Mouse (Mus musculus) A20 (cell line): ENCODE results near the gene Morc3.
A peak's percentile ranks its signal among the peaks of the same experiment; 100 is the strongest.

Experiments used
- DNase-seq: peaks from one replicate; pipeline ENCODE4 v3.0.0-alpha.2; 2011; ENCODE audit warnings: low read depth, low spot score

Morc3 gene

DNA sequence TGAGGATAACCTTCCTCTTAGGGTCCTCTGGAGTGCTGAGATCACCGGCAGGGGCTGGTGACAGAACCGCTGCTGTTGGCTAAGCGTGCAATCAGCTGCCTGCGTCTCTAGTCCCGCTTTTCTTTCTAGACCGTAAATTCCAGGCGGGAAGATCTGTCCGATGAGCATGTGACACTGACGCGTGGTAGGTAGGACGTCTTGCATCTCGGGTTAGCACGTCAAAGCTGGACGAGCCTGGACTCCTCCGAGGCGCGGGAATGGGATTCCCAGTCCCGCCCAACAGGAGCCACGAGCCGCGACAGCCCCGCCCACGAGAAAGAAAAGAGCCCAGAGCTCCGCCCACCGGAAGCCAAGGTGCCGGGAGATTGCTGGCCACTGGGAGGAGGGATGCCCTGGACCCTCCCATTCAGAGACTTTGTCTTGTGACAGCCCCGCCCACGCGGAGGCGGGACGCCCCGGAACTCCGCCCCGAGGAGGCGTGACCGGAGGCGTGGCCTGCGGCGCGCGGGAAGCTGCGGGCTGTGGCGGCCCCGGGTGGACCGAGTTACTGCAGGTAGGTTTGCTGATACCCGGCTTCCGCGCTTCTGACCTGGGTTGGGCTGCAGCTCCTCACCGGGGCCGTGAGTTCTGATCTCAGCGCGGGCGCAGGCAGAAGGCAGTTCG lies 51.6 kb downstream of the Morc3 start, which contains the start of gene Chaf1b:
Gene Chaf1b (plus strand): TSS at position 479 of the 663 bp plus-strand sequence.
- peak; percentile 98 for DNase-seq

DNA sequence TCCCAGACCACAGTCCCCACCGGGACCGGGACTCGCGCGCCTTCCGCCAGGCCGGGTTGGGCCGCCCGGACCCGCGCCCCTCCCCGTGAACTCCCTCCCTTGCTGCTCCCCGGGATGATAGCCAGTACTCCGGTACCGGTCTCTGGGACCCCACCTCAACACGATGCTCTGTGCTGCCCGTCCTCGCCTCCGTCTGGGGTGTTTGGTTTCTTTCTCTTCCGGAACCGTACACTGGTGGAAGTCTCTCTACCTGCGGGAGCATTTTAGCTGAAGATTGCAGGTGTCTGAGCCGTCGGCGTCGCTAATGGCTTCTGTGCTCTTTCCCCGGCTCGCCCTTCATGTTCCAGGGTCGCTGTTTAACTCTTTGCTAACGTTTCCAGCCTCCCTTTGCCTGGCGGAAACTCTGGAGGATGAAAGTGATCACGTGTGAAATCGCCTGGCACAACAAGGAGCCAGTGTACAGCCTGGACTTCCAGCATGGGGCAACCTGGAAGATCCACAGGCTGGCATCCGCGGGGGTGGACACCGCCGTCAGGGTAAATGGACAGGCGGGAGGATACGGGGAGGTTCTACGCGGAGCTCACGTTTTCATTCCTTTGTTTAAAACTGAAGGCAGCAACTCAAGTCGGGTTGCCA lies 52.3 kb downstream of the Morc3 start:
- DNase-seq, result no peak

DNA sequence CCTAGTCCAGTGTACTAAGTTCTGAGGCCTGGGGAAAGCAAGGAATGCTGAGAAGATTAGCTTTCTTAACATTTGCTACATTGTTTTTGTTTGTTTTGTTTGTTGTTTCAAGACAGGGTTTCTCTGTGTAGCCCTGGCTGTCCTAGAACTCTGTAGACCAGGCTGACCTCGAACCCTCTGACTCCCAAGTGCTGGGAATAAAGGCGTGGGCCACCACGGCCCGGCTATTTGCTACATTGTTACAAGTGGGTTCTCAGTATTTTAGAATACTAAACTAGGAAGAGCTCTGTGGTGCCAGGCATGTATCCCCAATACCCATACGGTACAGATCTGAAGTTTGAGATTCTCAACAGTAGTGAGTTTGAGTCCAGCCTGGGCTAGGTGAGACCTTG lies 52.8 kb downstream of the Morc3 start:
- no peak for DNase-seq

DNA sequence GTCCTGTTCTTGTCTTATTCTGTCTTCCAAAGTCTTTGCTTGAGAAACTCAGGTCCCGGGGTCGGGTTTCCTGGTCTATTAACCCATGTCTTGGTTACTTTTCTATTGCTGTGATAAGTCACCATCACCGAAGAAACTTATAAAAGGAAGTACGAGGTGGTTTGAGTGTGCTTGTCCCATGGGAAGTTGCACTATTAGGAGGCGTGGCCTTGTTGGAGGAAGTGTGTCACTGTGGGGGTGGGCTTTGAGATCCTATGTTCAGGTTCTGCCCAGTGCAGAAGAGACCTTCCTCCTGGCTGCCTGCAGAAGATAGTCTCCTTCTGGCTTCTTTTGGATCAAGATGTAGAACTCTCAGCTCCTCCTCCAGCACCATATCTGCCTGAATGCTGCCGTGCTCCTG lies 56.6 kb downstream of the Morc3 start:
- no peak for DNase-seq

DNA sequence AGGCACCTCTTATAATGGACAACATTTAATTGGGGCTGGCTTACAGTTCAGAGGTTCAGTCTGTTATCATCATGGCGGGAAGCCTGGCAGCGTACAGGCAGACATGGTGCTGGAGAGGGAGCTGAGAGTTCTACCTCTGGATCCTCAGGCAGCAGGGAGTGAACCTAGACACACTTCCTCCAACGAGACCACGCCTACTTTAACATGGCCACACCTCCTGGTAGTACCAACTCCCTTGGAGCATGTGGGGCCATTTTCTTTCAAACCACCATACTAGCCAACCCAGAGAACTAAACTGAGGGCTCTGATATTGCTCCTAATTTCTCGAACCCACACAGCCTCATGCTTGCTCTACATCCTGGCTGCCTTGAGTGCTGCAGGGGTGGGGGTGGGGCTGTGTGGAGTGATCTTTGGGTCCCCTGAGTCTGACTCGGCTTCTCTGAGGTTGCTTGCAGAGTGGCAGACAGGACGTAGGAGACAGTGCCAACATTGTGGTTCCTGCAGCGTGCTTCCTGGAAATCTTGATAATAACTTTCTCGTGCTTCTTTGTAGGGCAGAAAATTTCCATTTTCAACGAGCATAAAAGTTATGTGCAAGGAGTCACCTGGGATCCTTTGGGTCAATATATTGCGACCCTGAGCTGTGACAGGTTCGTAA lies 59.2 kb downstream of the Morc3 start:
- DNase-seq, result no peak

DNA sequence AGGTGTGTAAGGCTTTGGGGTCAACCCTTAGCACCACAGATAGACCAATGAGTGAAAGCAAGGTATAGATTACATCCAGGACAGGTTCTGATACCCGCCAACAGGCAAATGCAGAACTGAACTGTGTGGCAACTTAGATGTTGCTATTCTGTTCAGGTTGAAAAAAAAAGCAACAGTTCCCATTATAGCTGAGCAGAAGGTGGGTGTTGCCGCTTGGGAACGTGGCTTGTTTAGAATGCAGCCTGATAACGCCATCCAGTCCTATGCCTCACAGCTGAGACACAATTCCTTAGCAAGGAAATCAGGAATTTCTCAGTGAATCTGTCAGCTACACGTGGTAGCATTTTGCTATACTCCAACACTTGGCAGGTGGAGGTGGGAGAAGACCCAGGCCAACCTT lies 61.4 kb downstream of the Morc3 start:
- DNase-seq, result no peak

DNA sequence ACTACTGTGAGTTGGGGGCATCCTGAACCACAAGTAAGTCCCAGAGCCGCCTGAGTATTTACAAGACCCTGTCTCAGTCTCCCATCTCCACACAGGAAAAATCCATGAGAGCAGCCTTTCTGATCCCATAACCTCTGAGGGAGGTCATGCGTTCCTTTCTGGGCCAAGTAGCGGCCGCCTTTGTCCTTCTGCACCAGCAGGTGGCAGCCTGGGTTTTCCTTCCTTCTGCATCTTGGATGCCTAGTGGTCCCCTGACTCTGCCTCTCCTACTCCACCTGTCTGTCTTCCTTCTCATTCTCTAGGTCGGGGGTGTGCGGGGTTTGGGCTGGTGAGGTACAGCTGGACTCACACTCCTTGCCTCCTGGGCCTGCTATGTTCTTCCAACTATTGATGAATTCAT lies 71.1 kb downstream of the Morc3 start:
- peak; percentile 45 for DNase-seq

DNA sequence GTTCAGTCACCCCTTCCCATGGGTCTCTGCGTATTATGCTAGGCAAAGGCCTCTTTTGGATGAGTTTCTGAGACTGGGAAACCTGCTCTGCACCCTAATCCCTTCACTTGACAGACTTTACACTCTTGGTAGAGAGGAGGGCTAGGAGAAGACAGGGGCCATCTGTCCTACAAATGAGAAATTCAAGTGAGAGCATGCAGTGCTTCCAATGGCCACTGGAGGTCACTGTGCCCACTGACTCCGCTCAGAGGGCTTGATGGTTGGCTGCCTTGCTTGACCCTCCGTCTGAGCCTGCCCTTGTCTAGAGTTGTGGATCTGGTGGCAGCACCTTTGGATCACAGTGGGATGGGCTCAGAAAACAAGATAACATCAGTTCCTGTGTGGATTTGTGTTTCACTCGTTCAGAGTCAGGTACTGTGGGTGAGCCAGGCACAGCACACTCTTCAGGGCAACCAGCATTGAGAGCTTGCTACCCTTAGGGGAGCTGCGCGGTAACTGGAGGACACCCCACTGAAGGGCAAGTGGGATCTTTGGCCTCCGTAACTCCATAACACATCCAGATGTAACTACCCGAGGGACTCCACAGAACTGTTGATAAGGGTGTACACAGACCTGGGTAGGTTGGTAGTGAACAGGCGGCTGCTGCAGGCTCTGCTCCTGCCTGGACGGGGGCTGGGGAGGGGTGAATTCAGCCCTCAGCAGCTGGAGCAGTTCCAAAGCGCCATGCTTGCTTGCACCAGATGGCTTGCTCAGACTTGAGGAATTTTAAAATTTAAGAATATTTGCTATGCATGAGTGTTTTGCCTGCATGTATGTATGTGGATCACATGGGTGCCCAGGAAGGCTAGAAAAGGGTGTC lies 74.5 kb downstream of the Morc3 start:
- DNase-seq, result peak; percentile 71

DNA sequence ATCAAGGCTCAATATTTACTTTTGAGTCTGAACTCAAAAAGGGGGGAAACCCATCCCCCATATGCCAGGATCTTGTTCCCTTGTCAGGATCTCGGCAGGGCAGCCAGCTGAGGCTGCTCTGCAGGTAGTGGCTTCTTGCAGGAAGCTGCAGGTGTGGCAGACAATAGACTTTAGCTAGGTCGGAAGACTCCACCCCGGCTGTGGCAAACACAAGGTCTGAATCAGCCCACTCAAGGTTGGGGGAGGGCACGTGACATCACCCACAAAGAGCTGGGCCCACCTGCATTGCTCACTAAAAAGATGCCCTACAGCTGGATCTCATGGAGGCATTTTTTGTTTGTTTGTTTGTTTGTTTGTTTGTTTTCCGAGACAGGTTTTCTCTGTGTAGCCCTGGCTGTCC lies 75.8 kb downstream of the Morc3 start:
- DNase-seq, result no peak

DNA sequence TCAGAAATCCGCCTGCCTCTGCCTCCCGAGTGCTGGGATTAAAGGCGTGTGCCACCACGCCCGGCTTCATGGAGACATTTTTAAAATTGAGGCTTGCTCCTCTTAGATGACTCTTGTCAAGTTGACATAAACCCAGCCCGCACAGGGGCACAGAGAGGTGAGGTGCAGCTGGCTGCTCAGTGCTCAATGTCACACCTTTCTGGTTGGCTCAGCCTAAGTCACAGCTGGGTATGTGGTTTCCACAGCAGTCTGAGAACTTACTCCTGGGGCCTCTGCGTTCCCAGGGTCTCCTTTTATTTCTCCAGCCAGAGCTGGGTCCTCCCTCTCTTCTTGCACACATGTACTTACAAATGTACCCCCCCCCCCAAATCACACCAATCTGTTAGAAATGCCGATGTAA lies 76.3 kb downstream of the Morc3 start:
- DNase-seq, result peak; percentile 21

DNA sequence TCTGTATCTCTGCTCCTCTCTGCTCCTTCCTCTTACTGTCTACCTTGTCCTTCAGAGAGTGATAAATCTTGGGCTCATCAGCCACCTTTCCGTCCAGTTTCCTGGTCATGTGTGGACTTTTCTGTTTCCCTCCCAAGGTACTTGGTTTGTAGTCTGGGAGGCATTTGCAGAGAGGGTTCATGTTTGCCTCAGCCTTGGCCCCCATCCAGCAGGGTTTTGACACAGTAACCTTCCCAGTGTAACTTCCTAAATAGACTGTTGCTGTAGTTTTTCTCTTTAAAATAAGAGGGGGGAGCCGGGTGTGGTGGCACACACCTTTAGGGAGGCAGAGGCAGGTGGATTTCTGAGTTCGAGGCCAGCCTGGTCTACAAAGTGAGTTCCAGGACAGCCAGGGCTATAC lies 78.0 kb downstream of the Morc3 start:
- DNase-seq, result no peak

DNA sequence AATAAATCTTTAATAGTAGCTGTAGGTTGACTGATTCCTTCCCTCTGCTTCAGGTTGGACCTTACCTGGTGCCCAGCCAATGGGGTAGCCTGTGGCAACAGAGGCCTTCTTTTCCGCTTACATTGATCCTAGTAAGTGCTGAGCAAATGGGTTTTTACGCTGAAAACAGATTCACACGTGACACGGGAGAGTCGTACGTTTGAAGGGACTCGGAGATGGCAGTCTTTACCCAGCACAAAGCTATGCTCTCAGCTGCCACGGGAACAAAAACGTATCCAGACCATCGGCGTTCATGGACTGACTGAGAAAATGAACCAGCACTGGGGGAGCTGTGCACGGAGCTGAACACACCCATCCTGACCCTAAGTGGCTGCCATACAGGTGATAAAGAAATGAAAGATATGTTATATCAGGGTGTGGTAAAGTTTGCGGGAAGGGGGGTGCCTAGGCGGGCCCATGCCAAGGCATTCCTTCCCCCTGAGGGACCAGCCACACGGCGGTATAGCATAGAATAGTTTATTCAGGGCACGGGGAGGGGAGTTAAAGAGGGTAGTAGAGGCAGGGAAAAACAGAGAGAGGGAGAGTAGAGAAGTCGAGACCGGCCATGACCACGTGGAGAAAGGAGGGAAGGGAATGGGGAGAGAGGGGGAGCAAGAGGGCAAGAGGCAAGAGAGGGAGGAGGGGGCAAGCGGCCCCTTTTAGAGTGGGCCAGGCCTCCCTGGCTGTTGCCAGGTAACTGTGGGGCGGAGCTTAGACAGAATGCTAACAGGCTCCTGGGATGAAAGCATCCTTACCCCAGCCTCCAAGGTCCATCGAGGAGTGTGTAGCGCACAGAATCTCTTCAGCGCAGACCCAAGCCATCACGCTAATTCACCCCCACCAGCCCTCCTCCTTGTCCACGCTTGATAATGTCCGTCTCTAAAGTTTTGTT lies 79.1 kb downstream of the Morc3 start:
- DNase-seq, result no peak

DNA sequence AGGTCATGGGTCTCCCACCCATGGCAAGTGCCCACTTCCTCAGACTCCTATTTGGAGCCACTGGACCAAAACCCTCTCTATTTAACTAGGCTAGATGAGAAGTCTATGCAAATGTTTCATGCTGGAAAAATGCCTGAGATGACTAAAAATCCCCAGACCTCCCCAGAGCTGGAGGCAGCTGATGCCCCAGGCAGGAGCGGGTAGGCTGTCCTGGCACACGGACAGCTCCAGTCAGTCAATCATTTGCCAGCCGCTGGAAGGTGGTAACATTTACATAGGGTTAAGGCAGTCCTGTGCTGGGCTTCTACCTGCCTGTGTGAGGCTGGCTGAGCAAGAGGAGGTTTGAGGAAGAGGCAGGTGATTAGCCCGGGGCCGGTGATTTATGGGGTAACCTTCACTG lies 80.2 kb downstream of the Morc3 start:
- DNase-seq, result peak; percentile 81

DNA sequence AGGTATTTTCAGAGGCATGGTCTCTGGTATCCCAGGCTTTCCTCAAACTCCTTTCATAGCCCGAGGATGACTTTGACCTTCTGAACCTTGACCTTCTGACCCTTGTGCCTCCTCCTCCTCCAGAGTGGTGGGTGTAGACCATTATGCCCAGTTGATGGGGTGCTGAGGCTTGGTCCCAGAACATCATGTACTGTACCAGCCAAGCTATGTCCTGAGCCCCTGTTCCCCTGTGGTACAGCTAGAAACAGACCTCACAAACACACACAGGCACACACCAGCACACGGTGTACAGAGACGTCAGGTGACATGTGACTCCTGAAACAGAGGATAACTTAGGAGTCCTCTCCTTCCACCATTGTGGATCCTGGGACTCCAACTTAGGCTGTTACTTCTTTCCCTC lies 80.9 kb downstream of the Morc3 start:
- no peak for DNase-seq

DNA sequence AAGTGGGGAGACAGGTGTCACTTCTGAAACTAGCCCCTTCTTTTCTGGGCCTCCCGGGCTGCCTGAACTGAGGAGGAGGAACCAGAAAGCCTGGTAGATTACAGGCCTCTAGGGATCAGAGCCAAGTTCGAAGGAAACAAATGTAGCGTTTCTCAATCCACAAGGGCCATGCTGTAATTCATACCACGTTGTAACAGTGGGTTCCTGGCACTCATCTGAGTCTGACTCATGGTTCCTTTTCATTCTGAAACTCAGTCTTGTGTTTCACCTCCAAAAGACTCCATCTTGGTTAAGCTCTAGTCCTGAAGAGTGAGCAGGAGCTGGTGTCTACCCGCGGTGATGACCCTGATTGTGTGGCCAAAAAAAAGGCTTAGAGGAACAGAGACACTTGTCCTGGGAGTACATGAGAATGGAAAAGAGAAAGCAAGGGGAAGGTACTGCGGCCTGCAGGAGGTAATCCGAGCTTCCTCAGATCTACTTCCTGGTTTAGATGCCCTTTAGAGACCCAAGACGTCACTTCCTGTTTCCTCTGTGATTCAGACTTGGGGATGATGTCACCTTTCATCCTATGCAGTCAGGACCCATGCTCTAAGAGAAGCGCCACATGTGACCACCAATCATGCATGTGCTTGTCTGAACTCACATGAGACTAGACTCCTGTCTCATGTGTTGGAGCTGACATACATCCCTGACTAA lies 82.1 kb downstream of the Morc3 start:
- no peak for DNase-seq

DNA sequence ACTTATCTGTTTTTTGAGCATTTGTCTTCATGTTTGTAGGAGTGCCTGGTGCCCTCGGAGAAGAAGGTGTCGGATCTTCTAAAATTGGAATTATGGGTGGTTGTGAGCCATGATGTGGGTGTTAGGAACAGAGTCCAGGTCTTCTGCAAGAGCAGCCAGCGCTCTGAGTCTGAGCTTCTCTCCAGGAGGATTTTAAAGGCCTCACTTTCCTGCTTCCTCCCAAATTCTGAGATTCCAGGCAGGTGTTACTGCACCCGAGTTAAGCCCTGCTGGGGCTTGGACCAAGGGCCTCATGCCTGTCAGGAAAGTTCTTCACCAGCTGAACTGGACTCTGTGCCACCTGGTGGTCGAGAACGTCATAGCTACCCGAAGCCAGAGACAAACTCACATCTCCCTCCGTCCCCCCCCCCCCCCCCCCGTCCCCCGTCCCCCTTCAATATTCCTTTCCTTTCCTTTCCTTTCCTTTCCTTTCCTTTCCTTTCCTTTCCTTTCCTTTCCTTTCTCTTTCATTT lies 83.5 kb downstream of the Morc3 start:
- peak; percentile 63 for DNase-seq

DNA sequence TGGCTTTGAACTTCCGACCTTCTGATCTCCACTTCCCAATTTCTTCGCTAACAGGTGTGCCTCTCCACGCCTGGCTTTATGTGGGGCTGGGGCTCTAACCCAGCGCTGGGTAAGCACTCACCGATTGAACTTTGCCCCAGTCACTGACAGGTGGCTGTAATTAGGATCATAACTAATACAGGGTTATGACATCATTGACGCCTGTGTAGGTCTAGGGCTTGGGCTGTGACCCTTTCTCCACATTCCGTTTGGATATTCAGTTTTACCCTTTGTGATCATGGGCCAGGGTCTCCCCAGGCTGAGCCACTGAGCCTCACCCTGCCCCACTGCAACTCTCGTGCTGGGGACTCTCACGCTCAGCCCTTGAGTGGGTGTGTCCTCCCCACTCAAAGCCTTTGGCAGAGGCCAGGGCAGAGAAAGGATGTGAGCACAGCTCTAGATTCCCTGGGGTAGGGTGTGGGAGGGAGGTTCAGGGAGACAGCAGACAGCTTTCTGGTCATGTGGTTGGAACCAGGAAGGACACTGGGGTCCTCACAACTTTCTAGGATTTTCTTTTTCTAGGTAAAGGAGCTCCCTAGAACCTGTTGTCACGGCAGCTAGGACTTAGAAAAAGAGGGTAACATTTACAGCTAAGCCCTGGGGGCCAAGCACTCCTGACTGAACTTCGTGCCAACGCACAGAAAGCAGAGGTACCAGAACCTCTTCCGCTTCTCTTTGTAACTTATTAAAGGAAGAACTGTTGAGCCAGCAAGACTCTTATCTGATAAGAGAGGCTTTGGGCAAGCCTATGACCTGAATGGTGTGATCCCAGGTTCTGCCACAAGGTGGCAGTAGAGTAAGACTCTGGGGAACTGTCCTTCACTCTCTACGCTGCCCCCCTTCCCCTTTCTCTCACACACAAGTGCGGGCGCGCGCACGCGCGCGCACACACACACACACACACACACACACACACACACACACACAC lies 86.1 kb downstream of the Morc3 start:
- DNase-seq, result peak; percentile 87

DNA sequence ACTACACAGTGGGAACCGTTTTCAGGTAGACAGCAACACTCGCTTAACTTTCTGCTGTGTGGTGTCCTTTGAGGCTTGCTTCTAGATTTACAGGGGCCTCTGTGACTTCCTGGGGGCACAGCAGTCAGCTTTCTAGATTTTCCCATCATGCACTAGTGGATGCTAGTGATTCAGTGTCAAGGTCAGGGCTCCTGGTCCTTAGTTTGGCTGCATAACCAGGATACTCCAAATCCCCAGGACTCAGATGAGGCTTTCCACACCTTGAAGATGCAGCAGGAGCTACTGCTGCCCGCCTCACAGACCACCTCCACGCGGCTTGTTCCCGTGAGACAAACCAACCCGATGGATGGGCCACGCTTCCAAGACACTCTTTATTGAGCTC lies 86.7 kb downstream of the Morc3 start:
- no peak for DNase-seq

DNA sequence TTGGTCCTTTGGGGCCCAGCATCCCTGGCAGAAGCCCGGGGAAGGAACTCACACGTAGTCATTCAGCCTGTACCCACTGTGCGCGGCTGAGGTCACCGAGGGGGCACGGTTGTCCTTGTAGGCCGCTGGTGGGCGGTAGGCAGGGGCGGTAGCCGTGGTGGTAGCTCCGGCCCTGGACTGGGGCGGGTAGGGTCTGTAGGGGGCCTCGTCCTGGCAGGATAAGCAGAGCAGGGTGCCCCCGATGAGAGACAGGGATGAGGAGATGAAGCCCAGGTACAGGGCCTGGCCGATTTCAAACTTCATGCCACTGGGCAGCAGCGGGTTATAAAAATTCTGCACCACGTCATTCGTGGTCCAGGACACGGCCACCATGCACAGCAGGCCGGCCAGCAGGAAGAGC lies 87.3 kb downstream of the Morc3 start:
- DNase-seq, result no peak
